Mouse (Mus musculus) heart, adult 2 months (tissue): ENCODE measurements around the gene Arpc3. TPM values are rescaled to one million over a fixed set of nuclear protein-coding genes. Genes with fewer than 3 reads are reported as not detected.
A peak's percentile ranks its signal among the peaks of the same experiment; 100 is the strongest.

Source experiments
- DNase-seq, 2 experiments: peaks; one replicate each; pipeline ENCODE4 v3.0.0; 2021
- H3K27ac ChIP-seq: fragments of 200-600 bp; 2 replicates; pipeline ENCODE4 v1.8.1; 2022
- H3K27me3 ChIP-seq: fragments of 200-500 bp; 2 replicates; pipeline ENCODE4 v1.6.1; 2012; ENCODE audit warnings: mild to moderate bottlenecking, low read length, inconsistent platforms, mixed read lengths; ENCODE audit not compliant: control insufficient read depth, insufficient read depth
- H3K36me3 ChIP-seq: fragments of 200-500 bp; 2 replicates; pipeline ENCODE4 v1.6.1; 2012; ENCODE audit warnings: low read length, inconsistent platforms; ENCODE audit not compliant: control insufficient read depth, insufficient read depth
- H3K4me1 ChIP-seq: fragments of 200-500 bp; 2 replicates; pipeline ENCODE4 v1.6.1; 2011; ENCODE audit warnings: low read length; ENCODE audit not compliant: control insufficient read depth, insufficient read depth
- H3K4me3 ChIP-seq: fragments of 200-600 bp; 2 replicates; pipeline ENCODE4 v1.8.1; 2022
- H3K79me2 ChIP-seq: fragments of 200-500 bp; replicated peaks from 2 replicates; pipeline ENCODE4 v1.6.1; 2012; ENCODE audit warnings: mild to moderate bottlenecking, inconsistent platforms, low read length, moderate library complexity, mixed read lengths; ENCODE audit not compliant: control insufficient read depth, insufficient read depth
- H3K9ac ChIP-seq: fragments of 200-500 bp; 2 replicates; pipeline ENCODE4 v1.6.1; 2012; ENCODE audit warnings: low read depth, mild to moderate bottlenecking, control low read depth, inconsistent platforms, low read length, mixed read lengths
- CTCF ChIP-seq: fragments of 200-600 bp; IDR thresholded peaks from 2 replicates; pipeline ENCODE4 v1.8.1; 2022; ENCODE audit warnings: antibody characterized with exemption, mild to moderate bottlenecking, moderate library complexity
- EP300 ChIP-seq: fragments of 200-500 bp; IDR thresholded peaks from 2 replicates; pipeline ENCODE4 v1.6.1; 2011; ENCODE audit warnings: low read depth, low read length, control low read depth; ENCODE audit not compliant: insufficient read depth
- POLR2A ChIP-seq: fragments of 200-500 bp; IDR thresholded peaks from 2 replicates; pipeline ENCODE4 v1.6.1; 2011; ENCODE audit warnings: mild to moderate bottlenecking, low read depth, low read length, control low read depth; ENCODE audit not compliant: insufficient read depth
- WGBS: fragments of 180-500 bp; shearing (Covaris S2); methylation state at CpG from one replicate; pipeline ENCODE4 v1.1.7; 2018; 5-methylcytosine and 5-hydroxymethylcytosine counted together
- intact Hi-C: fragments of 180-260 bp; cut with DNase I; formaldehyde crosslinking; loops from one replicate; pipeline ENCODE4 v1.15.1; 2025
- polyA plus RNA-seq: library from polyadenylated mRNA; depleted of rRNA; stranded (reverse); fragments of >200 nt; gene quantifications from 2 replicates; pipeline ENCODE4 v1.2.3, GENCODE M21; 2012
- total RNA-seq, 2 experiments: library from RNA; stranded (reverse); gene quantifications; 2 replicates each; pipeline ENCODE4 v1.2.3; 2021

The Arpc3 gene
- total and polyA plus RNA-seq, 3 experiments, result 89.6 to 98.7 (median 91.5) TPM

DNA sequence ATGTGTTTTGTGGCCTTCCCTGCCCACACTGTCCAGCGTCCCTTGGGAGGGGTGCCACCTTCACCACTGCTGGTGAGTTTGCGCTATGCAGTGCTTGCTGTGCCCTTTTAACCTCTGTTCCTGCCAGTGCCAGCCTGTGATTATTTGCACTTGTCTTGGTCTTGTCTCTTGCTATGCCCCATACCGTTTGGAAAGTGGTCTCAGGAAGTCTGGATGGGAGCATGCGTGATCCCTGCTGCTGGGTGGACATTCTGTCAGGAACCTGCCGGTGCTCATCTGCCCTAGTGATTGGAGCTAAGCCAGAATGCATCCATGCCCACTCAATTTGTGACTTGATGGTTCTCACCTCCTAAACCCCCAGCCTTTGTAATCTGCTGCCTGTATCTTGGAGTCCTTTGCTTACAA lies 59.2 kb downstream of the Arpc3 start:
- H3K27ac ChIP-seq, result no peak overlapping the region; the same call in 1 of the 2 replicates
- no peaks in the 10 kb centered on the region for H3K27me3 ChIP-seq
- no peak overlapping the region for H3K4me3 ChIP-seq
- peaks cover 8% of the 10 kb centered on the region for H3K36me3 ChIP-seq
- no peaks in the 10 kb centered on the region for H3K79me2 ChIP-seq
- H3K9ac ChIP-seq, result no peak overlapping the region
- H3K4me1 ChIP-seq, result no peaks in the 10 kb centered on the region
- WGBS, result 46% methylated on average over 5 of the region's 5 CpGs
- peak in 1 of 2 experiments; percentile 51 for DNase-seq
- TF ChIP-seq EP300 (peak; percentile 96), CTCF (peak; percentile 7; the same call in 1 of the 2 replicates), POLR2A (peak; percentile 83; the same call in 1 of the 2 replicates)
- intact Hi-C loops, result loop anchor here (5.0 kb wide), 1 partner anchor 49 kb away; no protein-coding TSS in a partner anchor

- H3K27me3 ChIP-seq, result no peaks in the 10 kb centered on the region
- no peak overlapping the region for H3K9ac ChIP-seq
- H3K27ac ChIP-seq, result no peak overlapping the region; the same call in 1 of the 2 replicates
- no peaks in the 10 kb centered on the region for H3K79me2 ChIP-seq
- H3K36me3 ChIP-seq, result peaks cover 10% of the 10 kb centered on the region
- no peaks in the 10 kb centered on the region for H3K4me1 ChIP-seq
- intact Hi-C loops, result loop anchor here (5.0 kb wide), 1 partner anchor 49 kb away; no protein-coding TSS in a partner anchor
- no peak for DNase-seq
- WGBS, result 58% methylated on average over 5 of the region's 5 CpGs
- TF ChIP-seq CTCF (no peak), EP300 (no peak), POLR2A (no peak)
- H3K4me3 ChIP-seq, result no peak overlapping the region
Measured at GRCm38 (mm10) chr5:122451324-122451723, 59.6 kb downstream of the Arpc3 start.

GRCm38 (mm10) chr5:122452194-122452593 lies 60.5 kb downstream of the Arpc3 start:
- intact Hi-C loops, result loop anchor here (5.0 kb wide), 1 partner anchor 50 kb away; no protein-coding TSS in a partner anchor
- Histone ChIP-seq H3K36me3 (peaks cover 10% of the 10 kb centered on the region), H3K27me3 (no peaks in the 10 kb centered on the region), H3K4me1 (no peaks in the 10 kb centered on the region), H3K9ac (0 out of 2 replicates have a peak overlapping the region, but pooled peaks have one; percentile 0), H3K4me3 (no peak overlapping the region), H3K27ac (no peak overlapping the region; the same call in 1 of the 2 replicates), H3K79me2 (no peaks in the 10 kb centered on the region)
- no peak for TF ChIP-seq CTCF
- peak; percentile 42 for TF ChIP-seq POLR2A
- peak; percentile 89 for TF ChIP-seq EP300
- 53% methylated on average over 7 of the region's 7 CpGs for WGBS
- DNase-seq, result no peak

DNA sequence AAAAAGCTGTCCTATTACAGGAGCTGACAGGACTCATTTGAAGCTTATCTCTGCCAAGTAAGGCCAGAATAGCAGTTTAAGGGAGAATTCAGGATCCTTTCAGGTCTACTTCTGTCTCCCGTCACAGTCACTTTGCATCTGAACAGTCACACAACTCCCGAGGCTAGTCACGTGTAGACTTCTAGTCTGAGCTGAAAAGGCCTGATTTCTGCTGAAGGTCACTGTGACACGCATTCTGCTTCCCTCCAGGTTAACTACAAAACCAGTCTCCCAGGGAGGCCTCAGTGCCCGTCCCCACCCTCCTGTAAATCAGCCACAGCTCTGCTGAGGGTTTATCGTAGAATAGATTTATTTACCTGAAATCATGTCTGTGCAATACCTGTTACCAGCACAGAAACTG lies 61.5 kb downstream of the Arpc3 start:
- 57% methylated on average over 6 of the region's 6 CpGs for WGBS
- Histone ChIP-seq H3K4me3 (no peak overlapping the region), H3K9ac (no peak overlapping the region), H3K4me1 (no peaks in the 10 kb centered on the region), H3K36me3 (peaks cover 13% of the 10 kb centered on the region), H3K27me3 (no peaks in the 10 kb centered on the region), H3K79me2 (no peaks in the 10 kb centered on the region), H3K27ac (no peak overlapping the region)
- DNase-seq, result no peak
- peak; percentile 8; the same call in 1 of the 2 replicates for TF ChIP-seq POLR2A
- peak; percentile 41; the same call in 1 of the 2 replicates for TF ChIP-seq EP300
- no peak for TF ChIP-seq CTCF
- intact Hi-C loops, result loop anchor here (5.0 kb wide), 1 partner anchor 51 kb away; no protein-coding TSS in a partner anchor

DNA sequence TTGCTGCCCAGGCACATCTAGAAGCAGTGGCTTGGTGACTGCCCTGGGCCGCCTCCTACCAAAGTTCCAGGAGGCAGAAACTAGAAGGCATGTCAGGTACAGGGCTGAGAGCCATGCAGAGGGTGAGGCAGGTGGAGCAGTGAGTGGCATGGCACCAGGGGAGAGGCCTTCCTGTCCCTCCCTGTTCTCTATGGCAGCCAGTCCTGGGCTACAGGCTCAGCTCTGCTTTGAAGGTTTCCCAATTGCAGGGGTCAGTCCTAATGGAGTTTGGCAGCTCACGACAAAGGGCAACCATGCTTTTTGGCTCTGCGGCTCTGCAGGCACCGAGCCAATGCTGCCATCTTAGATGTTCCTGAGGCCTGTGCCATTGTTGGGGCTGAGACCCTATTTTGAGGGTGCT lies 62.8 kb downstream of the Arpc3 start:
- Histone ChIP-seq H3K4me3 (no peak overlapping the region), H3K27ac (no peak overlapping the region), H3K4me1 (no peaks in the 10 kb centered on the region), H3K79me2 (no peaks in the 10 kb centered on the region), H3K9ac (no peak overlapping the region), H3K27me3 (no peaks in the 10 kb centered on the region), H3K36me3 (peaks cover 23% of the 10 kb centered on the region)
- 76% methylated on average over 4 of the region's 4 CpGs for WGBS
- no peak for DNase-seq
- no peak for TF ChIP-seq CTCF
- peak; percentile 89 for TF ChIP-seq EP300
- TF ChIP-seq POLR2A, result peak; percentile 40; the same call in 1 of the 2 replicates
- intact Hi-C loops, result loop anchor here (5.0 kb wide), 1 partner anchor 52 kb away; no protein-coding TSS in a partner anchor

DNA sequence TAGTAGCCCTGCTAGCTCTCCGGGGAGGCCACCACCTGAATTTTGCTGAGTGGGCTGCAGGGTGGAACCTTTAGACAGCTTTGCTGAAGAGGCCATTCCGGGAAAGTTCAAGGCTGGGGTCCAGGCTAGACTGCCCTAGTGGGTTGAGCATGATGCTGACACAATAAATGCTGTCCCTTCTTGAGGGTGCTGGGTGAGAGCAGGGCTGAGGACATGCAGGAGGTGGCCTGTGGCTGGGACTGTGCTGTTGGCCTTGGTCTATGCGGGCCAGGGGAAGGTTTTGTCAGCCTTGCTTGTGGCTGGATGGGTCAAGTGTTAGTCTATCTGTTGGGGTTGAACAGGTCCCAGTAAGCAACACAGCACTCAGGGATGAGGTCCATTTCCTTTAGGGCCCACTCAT lies 63.2 kb downstream of the Arpc3 start:
- no peak overlapping the region for H3K27ac ChIP-seq
- no peak overlapping the region for H3K4me3 ChIP-seq
- H3K79me2 ChIP-seq, result no peaks in the 10 kb centered on the region
- 0 out of 2 replicates have a peak overlapping the region, but pooled peaks have one; percentile 15 for H3K9ac ChIP-seq
- peaks cover 1% of the 10 kb centered on the region; the same call in 1 of the 2 replicates for H3K4me1 ChIP-seq
- DNase-seq, result no peak
- H3K27me3 ChIP-seq, result no peaks in the 10 kb centered on the region
- 74% methylated on average over 3 of the region's 3 CpGs for WGBS
- intact Hi-C loops, result loop anchor here (5.0 kb wide), 1 partner anchor 53 kb away; no protein-coding TSS in a partner anchor
- H3K36me3 ChIP-seq, result peaks cover 28% of the 10 kb centered on the region
- peak; percentile 69 for TF ChIP-seq EP300
- peak; percentile 45; the same call in 1 of the 2 replicates for TF ChIP-seq POLR2A
- no peak for TF ChIP-seq CTCF
